Mouse (Mus musculus) embryonic fibroblast, embryonic 13.5 days (primary cell): Measurements from ENCODE around the gene Elmo1.

Experiments
- CTCF ChIP-seq: IDR thresholded peaks from 2 replicates; pipeline ENCODE4 v1.5.1; 2011; ENCODE audit warnings: mild to moderate bottlenecking, control low read depth, low read length, moderate library complexity, borderline replicate concordance; ENCODE audit not compliant: insufficient read depth
- POLR2A ChIP-seq: IDR thresholded peaks from 2 replicates; pipeline ENCODE4 v1.6.1; 2011; ENCODE audit warnings: low read depth, mild to moderate bottlenecking, control low read depth, low read length, moderate library complexity

GRCm38 (mm10) chr13:20299424-20299823, 209.0 kb downstream of the Elmo1 start:
- TF ChIP-seq POLR2A, result no peak
- peak; percentile 42; the same call in 1 of the 2 replicates for TF ChIP-seq CTCF
